Mouse (Mus musculus): Measurements from ENCODE around the gene Gm14401.
"Not testable (repeated sequence)": the region's sequence is repeated elsewhere in the genome, so short reads cannot be mapped to it uniquely, and the experiment has no call there.

- TF ChIP-seq CTCF, EP300 (IDR thresholded peaks at IDR 0.05; ENCODE audit: low read depth): not testable (repeated sequence)
Observed at GRCm38 (mm10) chr2:177072807-177073206, 1.3 kb upstream of the Gm14401 start.

All from liver, embryonic 14.5 days (tissue).